Mouse (Mus musculus) splenic B cell, adult 2 months (primary cell): ENCODE results near the gene Dnmt1.
A peak's percentile ranks its signal among the peaks of the same experiment; 100 is the strongest.
"Not testable (repeated sequence)": the region's sequence is repeated elsewhere in the genome, so short reads cannot be mapped to it uniquely, and the experiment has no call there.

Experiments
- DNase-seq: peaks from one replicate; pipeline ENCODE4 v3.0.0-alpha.2; 2011; ENCODE audit warnings: low read depth, low spot score
- H3K27me3 ChIP-seq: 2 replicates; pipeline ENCODE4 v1.6.1; 2012; ENCODE audit warnings: mild to moderate bottlenecking, low read length, moderate library complexity, mixed read lengths; ENCODE audit not compliant: control insufficient read depth, poor library complexity, insufficient read depth, severe bottlenecking
- H3K36me3 ChIP-seq: 2 replicates; pipeline ENCODE4 v1.6.1; 2012; ENCODE audit warnings: mild to moderate bottlenecking, low read length, moderate library complexity, mixed read lengths; ENCODE audit not compliant: control insufficient read depth, poor library complexity, insufficient read depth, severe bottlenecking

Dnmt1 gene

DNA sequence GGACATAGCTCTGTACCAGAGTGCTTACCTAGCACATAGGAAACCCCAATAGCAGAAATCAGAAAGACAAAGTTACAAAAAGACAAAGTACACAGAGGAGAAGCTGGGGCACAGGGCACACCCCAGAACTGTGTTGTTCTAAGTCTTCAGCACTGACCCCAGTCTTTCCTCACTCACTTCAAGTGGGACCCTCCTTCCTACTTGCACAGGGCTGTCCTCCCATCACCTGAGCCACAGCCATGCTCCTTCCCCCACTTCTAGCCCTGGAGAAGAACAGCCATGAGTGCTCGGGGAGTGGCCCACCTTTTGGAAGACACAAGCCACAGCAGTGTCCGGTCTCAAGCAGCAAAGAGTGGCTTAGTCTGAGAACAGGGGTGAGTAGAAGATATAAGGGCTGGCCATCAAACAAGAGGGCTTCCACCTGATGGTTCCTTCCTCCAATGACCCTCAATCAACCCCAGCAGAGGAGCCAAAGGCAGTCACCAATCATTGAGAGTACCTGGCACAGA lies at the start of gene Dnmt1:
Gene Dnmt1 (minus strand): TSS at position 459 of the 509 bp plus-strand sequence.
- DNase-seq: no peak
- H3K27me3 ChIP-seq: no peaks in the 10 kb centered on the region; the same call in 1 of the 2 replicates
- no peaks in the 10 kb centered on the region for H3K36me3 ChIP-seq

DNA sequence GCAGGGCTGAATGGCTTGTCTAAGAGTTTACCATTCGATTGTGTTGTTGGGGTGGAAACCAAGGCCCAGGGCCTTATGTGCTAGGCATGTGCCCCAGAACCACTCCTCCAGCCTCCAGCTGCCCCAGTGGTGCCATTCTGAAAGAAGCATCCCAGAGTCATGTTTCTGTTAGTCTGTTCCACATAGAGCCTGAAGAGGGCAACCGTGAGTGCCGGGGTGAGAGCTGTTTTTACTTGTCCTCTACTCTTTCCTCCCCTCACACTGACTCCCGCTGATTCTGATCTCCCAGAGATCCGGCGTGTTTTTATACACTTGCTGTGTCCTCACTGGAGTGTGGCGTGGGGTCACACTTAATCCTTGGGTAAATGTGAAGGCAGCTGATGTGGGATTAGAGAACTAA lies 48.3 kb upstream of the Dnmt1 start:
- no peak for DNase-seq
- Histone ChIP-seq H3K27me3 (no peaks in the 10 kb centered on the region), H3K36me3 (peaks cover 13% of the 10 kb centered on the region)

DNA sequence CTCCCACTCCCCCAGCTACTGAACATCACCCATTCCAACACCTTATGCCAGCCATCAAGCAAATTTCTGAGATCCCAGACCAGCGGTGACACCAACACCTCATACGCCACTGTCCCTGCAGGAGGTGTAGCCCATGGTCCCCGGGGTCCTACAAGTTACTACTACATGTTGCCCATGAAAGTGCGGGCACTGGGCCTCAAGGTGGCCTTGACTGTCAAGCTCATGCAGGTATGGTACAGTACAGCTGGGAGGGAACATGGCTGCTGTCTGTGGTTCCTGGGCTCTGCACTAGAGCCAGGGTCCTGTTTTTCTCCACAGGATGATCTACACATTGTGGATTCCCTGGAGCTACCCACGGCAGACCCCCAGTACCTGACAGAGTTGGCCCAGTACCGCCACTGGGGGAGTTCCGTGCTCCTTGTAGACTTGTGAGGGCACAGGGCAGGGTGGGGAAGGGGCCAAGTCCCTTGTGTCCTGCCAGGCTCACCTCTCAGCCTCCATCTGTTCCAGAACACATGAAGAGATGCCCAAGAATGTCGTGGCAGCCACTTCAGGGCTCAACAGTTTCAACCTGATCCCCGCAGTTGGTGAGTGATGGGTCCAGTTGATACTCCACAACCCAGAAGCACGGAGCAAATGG lies 47.7 kb upstream of the Dnmt1 start:
- DNase-seq: no peak
- no peaks in the 10 kb centered on the region for H3K27me3 ChIP-seq
- peaks cover 13% of the 10 kb centered on the region for H3K36me3 ChIP-seq

DNA sequence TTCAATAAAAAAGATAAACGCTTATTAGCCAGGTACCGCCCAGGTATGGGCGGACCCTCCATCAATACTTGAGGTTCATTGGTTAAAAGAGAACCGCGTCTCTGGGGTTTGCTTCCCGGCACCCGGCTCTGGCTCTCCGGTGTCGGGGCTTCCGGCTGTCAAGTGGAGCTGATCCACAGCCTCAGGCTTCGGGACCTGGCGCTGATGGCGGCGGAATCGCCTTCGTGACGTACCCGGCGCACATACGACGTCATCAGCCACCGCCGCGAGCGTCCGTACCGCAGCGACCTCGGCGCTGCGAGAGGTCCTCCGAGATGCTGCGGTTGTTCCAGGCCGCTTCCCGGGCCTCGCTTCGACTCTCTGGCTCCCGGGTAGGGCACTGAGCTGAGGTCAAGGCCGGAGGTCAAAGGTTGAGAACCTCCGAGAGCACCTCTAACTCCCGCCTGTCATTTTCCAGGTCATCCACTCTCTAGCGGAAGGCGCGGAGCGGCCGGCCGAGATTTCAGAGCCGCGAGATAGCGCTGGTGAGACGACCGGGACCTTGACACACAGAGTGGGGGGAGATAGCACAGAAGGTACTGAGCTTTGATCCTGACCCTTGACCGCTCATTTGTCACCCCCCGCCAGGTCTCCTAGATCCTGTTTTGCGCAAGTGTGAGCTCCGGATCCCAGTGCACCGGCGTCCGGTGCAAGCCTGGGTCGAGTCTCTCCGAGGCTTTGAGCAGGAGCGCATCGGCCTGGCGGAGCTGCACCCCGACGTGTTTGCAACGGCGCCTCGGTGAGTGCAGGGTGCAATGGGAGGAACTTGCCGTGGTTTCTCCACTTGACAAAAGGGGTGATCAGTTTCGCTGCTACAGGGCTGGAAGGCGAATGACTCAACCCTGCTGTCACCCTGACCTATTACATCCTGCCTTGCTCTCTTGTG lies 43.2 kb upstream of the Dnmt1 start, which contains the start of gene Mrpl4:
Gene Mrpl4 (plus strand): TSS at position 112 of the 925 bp plus-strand sequence.
- Histone ChIP-seq H3K27me3 (no peaks in the 10 kb centered on the region), H3K36me3 (peaks cover 9% of the 10 kb centered on the region)
- DNase-seq: peak; percentile 88

DNA sequence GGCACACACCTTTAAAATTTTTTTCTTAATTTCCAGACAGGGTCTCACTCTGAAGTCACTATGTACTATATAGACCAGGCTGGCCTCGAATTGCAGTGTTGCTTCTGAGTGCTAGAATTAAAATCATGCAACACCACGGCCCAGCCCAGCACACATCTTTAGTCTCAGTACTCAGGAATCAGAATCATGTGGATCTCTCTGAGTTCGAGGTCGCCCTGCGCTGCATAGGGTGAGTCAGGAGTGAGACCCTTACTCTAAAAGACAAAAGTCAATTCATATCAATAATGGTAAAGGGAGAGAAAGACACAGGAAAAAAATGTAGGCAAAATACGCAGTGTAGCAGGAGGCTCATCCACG lies 42.6 kb upstream of the Dnmt1 start:
- Histone ChIP-seq H3K36me3 (peaks cover 7% of the 10 kb centered on the region), H3K27me3 (no peaks in the 10 kb centered on the region)
- peak; percentile 15 for DNase-seq

DNA sequence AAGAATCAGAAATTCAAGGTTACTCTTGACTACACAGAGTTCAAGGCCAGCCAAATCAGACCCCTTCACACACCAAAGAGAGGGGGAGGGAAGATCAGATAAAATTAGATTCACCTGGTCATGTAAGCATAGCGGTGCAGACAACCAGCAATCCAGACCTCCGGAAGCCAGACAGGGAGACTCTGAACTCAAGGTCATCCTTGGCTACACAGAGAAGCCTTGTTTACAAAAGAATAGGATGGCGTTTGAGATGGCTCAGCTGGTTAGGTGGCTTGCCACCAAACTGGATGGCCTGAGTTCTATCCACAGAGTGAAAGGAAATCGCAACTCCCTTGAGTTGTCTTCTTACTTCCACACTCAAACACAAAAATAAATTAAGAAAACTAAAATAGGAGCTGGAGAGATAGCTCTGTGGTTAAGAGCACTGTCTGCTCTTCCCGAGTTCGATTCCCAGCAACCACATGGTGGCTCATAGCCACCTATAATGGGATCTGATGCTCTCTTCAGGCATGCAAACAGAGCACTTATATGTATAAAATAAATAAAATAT lies 42.0 kb upstream of the Dnmt1 start:
- no peak for DNase-seq
- peaks cover 3% of the 10 kb centered on the region for H3K36me3 ChIP-seq
- H3K27me3 ChIP-seq: no peaks in the 10 kb centered on the region

DNA sequence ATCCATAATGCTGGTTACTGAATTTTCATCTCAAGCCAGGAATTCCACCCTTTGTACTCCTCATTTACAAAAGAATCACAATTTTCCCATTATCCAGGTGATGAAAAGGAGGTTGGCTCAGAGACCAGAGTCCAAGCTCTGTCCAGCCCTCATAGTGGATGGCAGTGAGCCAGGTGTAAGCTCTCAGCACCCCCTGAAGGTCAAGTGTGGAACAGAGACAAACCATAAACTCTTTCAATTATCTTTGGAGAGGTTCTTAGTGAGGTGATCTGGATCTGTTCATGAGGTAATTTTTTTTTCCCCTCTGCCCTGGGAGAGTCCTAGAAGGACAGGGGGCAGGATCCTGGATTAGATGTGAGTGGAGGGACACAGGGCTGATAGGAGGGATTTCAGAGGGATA lies 41.1 kb upstream of the Dnmt1 start:
- Histone ChIP-seq H3K36me3 (no peaks in the 10 kb centered on the region), H3K27me3 (no peaks in the 10 kb centered on the region)
- DNase-seq: peak; percentile 31

DNA sequence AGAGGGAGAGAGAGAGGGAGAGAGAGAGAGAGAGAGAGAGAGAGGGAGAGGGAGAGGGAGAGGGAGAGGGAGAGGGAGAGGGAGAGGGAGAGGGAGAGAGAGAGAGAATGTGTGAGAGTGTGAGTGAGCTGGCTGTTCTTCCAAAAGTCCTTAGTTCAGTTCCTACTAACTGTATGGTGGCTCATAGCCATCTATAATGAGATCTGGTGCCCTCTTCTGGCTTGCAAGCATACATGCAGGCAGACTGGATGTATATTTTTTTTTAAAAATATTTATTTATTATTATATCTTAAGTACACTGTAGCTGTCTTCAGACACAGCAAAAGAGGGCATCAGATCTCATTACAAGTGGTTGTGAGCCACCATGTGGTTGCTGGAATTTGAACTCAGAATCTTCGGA lies 38.6 kb upstream of the Dnmt1 start:
- H3K36me3 ChIP-seq, H3K27me3 ChIP-seq: not testable (repeated sequence)
- peak; percentile 35 for DNase-seq

DNA sequence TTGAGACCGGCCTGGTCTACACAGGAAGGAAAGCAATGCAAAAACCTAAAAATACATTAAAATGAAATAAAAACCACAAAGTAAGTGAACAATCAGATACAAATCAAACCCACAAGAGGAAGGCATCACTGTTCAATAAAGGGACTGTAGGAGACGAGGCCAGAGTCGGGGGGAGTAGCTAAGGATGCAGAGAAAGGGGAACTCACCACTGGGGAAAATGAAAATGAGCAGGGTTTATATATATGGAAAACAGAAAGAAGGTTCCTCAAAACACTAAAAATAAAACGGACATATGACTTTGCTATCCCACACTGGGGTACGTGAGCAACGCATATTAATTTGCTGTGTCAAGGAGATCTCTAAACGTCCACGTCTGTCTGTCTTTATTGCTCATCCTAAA lies 37.4 kb upstream of the Dnmt1 start:
- no peaks in the 10 kb centered on the region for H3K27me3 ChIP-seq

DNA sequence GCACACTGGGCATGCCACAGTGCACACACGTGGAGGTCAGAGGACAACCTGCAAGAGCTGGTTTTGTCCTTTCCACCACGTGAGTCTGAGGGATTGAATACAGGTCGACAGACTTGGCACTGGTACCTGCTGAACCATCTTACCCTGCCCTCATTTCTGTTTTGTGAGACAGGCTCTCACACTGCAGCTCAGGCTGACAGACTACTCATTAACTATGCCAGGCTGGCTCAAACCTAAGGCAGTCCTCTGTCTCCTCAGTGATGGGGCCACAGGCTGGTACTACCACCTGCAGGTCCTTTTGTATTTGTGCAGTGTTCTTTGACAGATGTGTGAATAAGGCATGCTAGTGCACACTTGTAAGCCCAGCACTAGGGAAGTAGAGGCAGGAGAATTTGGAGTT lies 35.4 kb upstream of the Dnmt1 start:
- Histone ChIP-seq H3K27me3 (no peaks in the 10 kb centered on the region), H3K36me3 (no peaks in the 10 kb centered on the region)
- no peak for DNase-seq

More for the DNA sequence above, 37.4 kb upstream of the Dnmt1 start:
- DNase-seq: no peak
- H3K36me3 ChIP-seq: no peaks in the 10 kb centered on the region

DNA sequence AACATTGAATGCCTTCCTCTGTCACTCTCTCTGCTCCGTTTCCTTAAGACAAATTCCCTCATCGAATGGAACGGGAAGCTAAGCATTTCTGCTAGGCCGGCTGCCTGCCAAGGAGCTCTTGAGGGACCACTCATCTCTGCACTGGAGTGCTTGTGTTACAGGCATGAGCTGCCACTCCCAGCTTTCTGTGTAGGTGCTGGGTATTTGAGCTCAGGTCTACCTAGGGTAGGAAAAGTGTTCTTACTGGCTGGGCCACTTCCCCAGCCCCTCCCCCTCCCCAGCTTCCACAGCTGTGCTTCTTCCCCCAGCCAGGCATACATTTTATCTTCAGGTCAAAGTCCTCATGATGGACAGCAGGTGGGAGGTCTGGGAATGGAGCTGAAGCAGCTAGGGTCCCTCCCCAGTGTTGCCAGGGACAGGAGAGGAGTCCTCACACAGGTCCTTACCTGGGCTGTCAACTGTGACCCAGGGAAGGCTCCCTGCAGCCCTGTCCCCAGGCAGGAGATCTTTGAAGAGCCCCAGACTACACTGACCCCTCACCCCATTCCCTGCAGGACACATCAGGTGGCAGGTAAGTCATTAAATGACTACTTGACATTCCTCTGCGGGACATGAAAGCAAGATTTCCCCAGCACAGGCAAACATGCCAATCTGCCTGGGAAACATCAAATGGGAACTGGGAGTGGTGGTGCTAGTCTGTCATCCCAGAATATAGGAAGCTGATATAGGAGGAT lies 33.6 kb upstream of the Dnmt1 start:
- H3K36me3 ChIP-seq: no peaks in the 10 kb centered on the region
- no peak for DNase-seq
- no peaks in the 10 kb centered on the region for H3K27me3 ChIP-seq

DNA sequence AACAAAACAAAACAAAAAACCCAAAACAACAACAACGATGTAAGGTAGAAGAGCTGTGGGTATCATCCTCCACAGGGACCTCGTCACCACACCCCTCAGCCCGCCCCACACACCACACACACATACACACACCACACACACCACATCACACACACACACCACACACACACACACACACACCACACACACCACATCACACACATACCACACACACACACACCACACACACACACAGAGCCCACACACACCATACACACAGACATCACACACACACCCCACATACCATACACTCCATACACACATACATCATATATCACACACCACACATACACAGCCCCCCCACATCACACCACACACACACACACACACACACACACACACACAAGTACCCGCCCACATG lies 31.9 kb upstream of the Dnmt1 start:
- no peaks in the 10 kb centered on the region for H3K27me3 ChIP-seq
- no peak for DNase-seq
- no peaks in the 10 kb centered on the region for H3K36me3 ChIP-seq

DNA sequence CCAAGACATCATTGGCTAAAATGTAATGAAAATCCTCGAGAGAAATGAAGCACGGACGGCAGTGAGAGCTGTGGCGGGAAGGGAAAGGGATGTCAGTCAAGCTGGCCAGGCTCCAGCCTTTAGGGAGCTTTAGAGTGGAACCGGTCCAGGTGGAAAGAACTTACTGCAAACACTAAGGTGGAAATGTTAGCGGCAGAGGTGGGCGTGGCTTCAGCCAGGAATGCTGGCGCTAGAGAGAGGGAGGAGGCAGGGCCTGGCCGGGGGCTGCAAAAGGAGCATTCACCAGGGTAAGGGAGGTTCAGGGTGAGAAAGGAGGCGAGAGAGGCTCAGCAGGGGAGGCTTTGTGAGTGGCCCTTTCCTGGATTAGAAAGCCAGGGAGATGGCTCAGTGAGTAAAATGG lies 31.2 kb upstream of the Dnmt1 start:
- Histone ChIP-seq H3K27me3 (no peaks in the 10 kb centered on the region), H3K36me3 (no peaks in the 10 kb centered on the region)
- DNase-seq: no peak

DNA sequence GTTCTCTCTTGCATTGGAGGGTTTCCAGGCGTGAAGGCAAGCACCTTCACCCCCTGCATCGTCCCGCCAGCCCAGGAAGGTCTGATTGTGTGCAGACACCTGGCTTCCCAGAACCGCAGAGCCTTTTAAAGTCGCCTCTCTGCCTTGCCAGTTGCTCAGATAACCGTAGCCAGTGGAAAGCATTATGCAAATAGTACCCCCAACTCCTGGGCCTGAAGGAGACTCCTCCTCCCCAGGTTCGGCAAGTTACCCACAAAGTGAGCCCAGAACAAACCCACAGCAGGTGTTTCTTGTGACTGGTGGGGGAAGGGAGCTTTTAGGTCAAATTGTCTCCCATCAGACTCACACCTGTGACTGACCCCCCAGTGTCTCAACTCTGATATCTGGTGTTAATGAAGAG lies 28.3 kb upstream of the Dnmt1 start:
- no peaks in the 10 kb centered on the region for H3K27me3 ChIP-seq
- peak; percentile 52 for DNase-seq
- H3K36me3 ChIP-seq: no peaks in the 10 kb centered on the region
